ENCODE assay signal across 17 mouse cellular contexts in the genomic region with DNA sequence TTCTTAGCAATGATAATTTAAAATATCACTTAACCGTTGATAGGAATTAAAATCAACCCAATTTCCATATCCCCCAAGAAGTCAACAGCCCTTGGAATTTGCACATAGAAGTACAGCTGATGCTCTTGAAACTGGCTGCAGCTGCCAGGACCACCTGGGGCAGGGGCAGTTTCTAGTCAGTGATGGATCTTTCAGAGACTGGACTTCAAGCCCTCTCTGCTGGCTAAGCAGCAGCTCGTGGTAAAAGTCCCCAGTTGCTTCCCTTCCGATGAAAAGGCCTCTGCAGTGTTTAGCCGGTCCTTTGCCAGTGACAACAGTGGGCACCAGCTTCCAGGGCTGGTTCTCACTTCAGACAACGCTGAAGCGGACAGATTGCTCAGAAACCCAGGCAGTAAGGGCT.
"Had no signal": no experiment of that assay in that cellular context is flagged by ENCODE, and none has a peak within 500 bp of the region (broad histone marks: within the 10 kb centered on the region; RNA-seq: fewer than 3 reads in every experiment).

No protein-coding gene starts in this region.

- H3K27me3 ChIP-seq: limb, embryonic 15.5 days; liver, embryonic 12.5 days; midbrain, embryonic 12.5 days; neural tube, embryonic 12.5 days had no signal

- H3K27ac ChIP-seq: kidney, postnatal 0 days; limb, embryonic 15.5 days; liver, embryonic 12.5 days; midbrain, embryonic 12.5 days; neural tube, embryonic 12.5 days had no signal

- H3K4me1 ChIP-seq: liver, embryonic 12.5 days; midbrain, embryonic 12.5 days had no signal

- H3K9ac ChIP-seq: limb, embryonic 15.5 days; liver, embryonic 12.5 days; lung, embryonic 14.5 days; midbrain, embryonic 12.5 days; neural tube, embryonic 12.5 days had no signal

- ATAC-seq: intestine, postnatal 0 days; liver, embryonic 12.5 days; midbrain, embryonic 16.5 days had no signal

- H3K4me2 ChIP-seq: limb, embryonic 15.5 days; liver, embryonic 12.5 days; lung, embryonic 14.5 days; midbrain, embryonic 12.5 days; neural tube, embryonic 12.5 days had no signal

- H3K36me3 ChIP-seq: limb, embryonic 15.5 days; liver, embryonic 12.5 days; midbrain, embryonic 12.5 days; neural tube, embryonic 12.5 days had no signal

- DNase-seq: kidney, adult 8-10 months; kidney, postnatal 36 days; layer of hippocampus, adult 9-11 months; layer of hippocampus, postnatal 36 days; lung, postnatal 10 days; lung, postnatal 4 days; spleen, adult 18-20 months; thymus, adult 18-20 months; thymus, postnatal 14 days had no signal

- H3K4me3 ChIP-seq: limb, embryonic 15.5 days; liver, embryonic 12.5 days; midbrain, embryonic 12.5 days; neural tube, embryonic 12.5 days had no signal

- H3K9me3 ChIP-seq: limb, embryonic 15.5 days; liver, embryonic 12.5 days; midbrain, embryonic 12.5 days; neural tube, embryonic 12.5 days had no signal
